Comparison of ENCODE assay signal across 8 mouse cellular contexts in genomic region chr1:131962606-131963084, GRCm38 (mm10). TPM values are rescaled to one million over a fixed set of nuclear protein-coding genes. Genes with fewer than 3 reads are reported as not detected.
DNase-seq lines count a peak whose midpoint lies in the region; ATAC-seq and TF ChIP-seq lines count a peak whose summit lies in the region.

Slc45a3 (plus strand) TSS chr1:131962967.

- no peak for TF ChIP-seq CTCF in bone marrow macrophage, adult 2 months (IDR thresholded peaks at IDR 0.05; ENCODE audit: low read depth, low read length)

- no peaks in the 10 kb centered on the region for H3K9me3 ChIP-seq in heart, embryonic 13.5 days

- no peaks in the 10 kb centered on the region for H3K36me3 ChIP-seq in heart, embryonic 13.5 days

- H3K4me2 ChIP-seq in heart, embryonic 13.5 days, result peak within 1 kb of the TSS; percentile 98

- H3K4me1 ChIP-seq in bone marrow macrophage, adult 2 months (ENCODE audit: control insufficient read depth, insufficient read depth, low read length), result peaks cover 7% of the 10 kb centered on the region; the same call in 1 of the 2 replicates
- H3K4me1 ChIP-seq in heart, embryonic 13.5 days, result peaks cover 24% of the 10 kb centered on the region

- ATAC-seq in heart, embryonic 13.5 days (ENCODE audit: extremely low read depth, insufficient number of reproducible peaks, low FRiP score, low TSS enrichment), result 0 out of 2 replicates have a peak, but pooled peaks have one; percentile 33
- ATAC-seq in megakaryocyte progenitor cell, adult 5-6 weeks (replicated peaks; ENCODE audit: poor library complexity), result peak; percentile 32
- no peak for ATAC-seq in activated CD4-positive, CD25-positive, alpha-beta regulatory T cell, adult 4 months

- H3K9ac ChIP-seq in heart, embryonic 13.5 days, result peak within 1 kb of the TSS; percentile 82

- peak within 1 kb of the TSS; percentile 62 for H3K4me3 ChIP-seq in bone marrow macrophage, adult 2 months (ENCODE audit: insufficient read depth, low read length)
- peak within 1 kb of the TSS; percentile 78 for H3K4me3 ChIP-seq in heart, embryonic 13.5 days

- H3K27me3 ChIP-seq in heart, embryonic 13.5 days (replicated peaks), result peaks cover 96% of the 10 kb centered on the region

- DNase-seq in ovary, postnatal 36 days (ENCODE audit: low spot score), result peak; percentile 63
- DNase-seq in ovary, adult 18-20 months (ENCODE audit: low spot score), result no peak
- peak; percentile 79 for DNase-seq in kidney, postnatal 10 days
- DNase-seq in cerebellum, adult 9-11 months, result no peak

- WGBS in heart, embryonic 13.5 days, result 2% methylated on average over 30 of the region's 35 CpGs

- TF ChIP-seq POLR2A in bone marrow macrophage, adult 2 months (IDR thresholded peaks at IDR 0.05; ENCODE audit: borderline replicate concordance, low read depth, low read length), result no peak

- H3K27ac ChIP-seq in bone marrow macrophage, adult 2 months (ENCODE audit: insufficient read depth, low read depth, low read length), result no peak within 1 kb of the TSS
- no peak within 1 kb of the TSS for H3K27ac ChIP-seq in heart, embryonic 13.5 days (replicated peaks)

RNA-seq across cellular contexts. Expression of gene Slc45a3, which starts in this region (rescaled TPM):
- not detected in 2 replicates for polyA plus RNA-seq in bone marrow macrophage, adult 2 months (2012; ENCODE audit: insufficient read depth, insufficient read length, missing spikeins)
- 1.1 and 1.9 TPM in 2 replicates for polyA plus RNA-seq in heart, embryonic 13.5 days (2015; fragmentation: Nextera tagmentation; extraction: Ambion mirVana)
- total RNA-seq in megakaryocyte progenitor cell, adult 5-6 weeks (2015), result 1.6 and 2.7 TPM in 2 replicates
- 1.1 and 1.6 TPM in 2 replicates for total RNA-seq in megakaryocyte progenitor cell, adult 5-6 weeks (2017)
- polyA plus RNA-seq in activated CD4-positive, CD25-positive, alpha-beta regulatory T cell, adult 4 months (2017; shearing (Covaris generic)), result not detected

Comparison
In these comparisons a context has a peak if more than half of its experiments do, and no peak if none do; other contexts are left out.
1. DNase-seq: peak in ovary, postnatal 36 days (single experiment) and kidney, postnatal 10 days (single experiment); none in ovary, adult 18-20 months (single experiment) and cerebellum, adult 9-11 months (single experiment).